Mouse (Mus musculus) layer of hippocampus, adult 9-10 months (tissue): ENCODE data around the gene Surf1.
"Not testable (repeated sequence)": the region's sequence is repeated elsewhere in the genome, so short reads cannot be mapped to it uniquely, and the experiment has no call there.

ENCODE experiments used
- DNase-seq: peaks from one replicate; pipeline ENCODE4 v3.0.0; 2022; ENCODE audit warnings: low spot score

Surf1 gene

GRCm38 (mm10) chr2:26886170-26886569 is 30.2 kb downstream of the Surf1 start:
- not testable (repeated sequence) for DNase-seq

DNA sequence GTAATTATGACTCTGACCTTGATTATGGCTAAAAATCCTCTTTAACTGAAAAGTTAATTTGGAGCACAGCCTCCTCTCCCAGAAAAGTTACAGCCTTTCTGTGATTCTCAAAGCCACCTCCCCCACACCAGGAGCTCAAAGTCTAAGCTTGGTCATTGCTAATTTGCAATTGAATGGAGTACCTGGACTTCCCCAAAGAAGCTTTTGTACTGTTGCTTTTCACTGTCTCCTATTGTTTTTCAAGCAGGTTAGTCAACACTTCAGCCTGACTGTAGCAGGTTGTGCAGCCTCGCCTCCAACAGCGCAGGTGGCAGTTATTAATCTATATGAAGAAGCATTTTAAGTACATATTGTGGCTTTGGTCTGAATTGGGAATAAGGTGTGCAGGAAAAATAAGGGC is 30.8 kb downstream of the Surf1 start:
- not testable (repeated sequence) for DNase-seq

- no peak for DNase-seq
These were observed 37.8 kb downstream of the Surf1 start for GRCm38 (mm10) chr2:26878571-26878970.

GRCm38 (mm10) chr2:26870666-26871065 is 45.7 kb downstream of the Surf1 start:
- no peak for DNase-seq

GRCm38 (mm10) chr2:26864879-26865278 is 51.5 kb downstream of the Surf1 start, which contains the start of gene Abo:
Gene Abo (minus strand): TSS chr2:26864979.
- no peak for DNase-seq
